Mouse (Mus musculus) embryonic facial prominence, embryonic 15.5 days (tissue): ENCODE data around the gene Extl1. TPM values are rescaled to one million over a fixed set of nuclear protein-coding genes. Genes with fewer than 3 reads are reported as not detected.
A peak's percentile ranks its signal among the peaks of the same experiment; 100 is the strongest.

Experiments
- ATAC-seq: fragments of 200-750 bp; cut with Nextera tagmentation; 2 replicates; pipeline ENCODE4 v1.8.0; 2017; ENCODE audit warnings: low read depth, moderate TSS enrichment; ENCODE audit not compliant: insufficient number of reproducible peaks, low FRiP score, low TSS enrichment
- H3K27ac ChIP-seq: fragments of 300-500 bp; sonication (generic); replicated peaks from 2 replicates; pipeline ENCODE4 v1.5.1; 2015; ENCODE audit warnings: mild to moderate bottlenecking, inconsistent platforms
- H3K27me3 ChIP-seq: fragments of 300-500 bp; sonication (generic); 2 replicates; pipeline ENCODE4 v1.6.1; 2015; ENCODE audit warnings: inconsistent platforms
- H3K36me3 ChIP-seq: fragments of 300-500 bp; sonication (generic); 2 replicates; pipeline ENCODE4 v1.6.1; 2015; ENCODE audit warnings: mild to moderate bottlenecking, inconsistent platforms
- H3K4me1 ChIP-seq: fragments of 300-500 bp; sonication (generic); 2 replicates; pipeline ENCODE4 v1.6.1; 2015; ENCODE audit warnings: inconsistent platforms
- H3K4me2 ChIP-seq: fragments of 300-500 bp; sonication (generic); replicated peaks from 2 replicates; pipeline ENCODE4 v1.6.1; 2015; ENCODE audit warnings: mild to moderate bottlenecking, inconsistent platforms
- H3K4me3 ChIP-seq: fragments of 300-500 bp; sonication (generic); replicated peaks from 2 replicates; pipeline ENCODE4 v1.5.1; 2015; ENCODE audit warnings: mild to moderate bottlenecking, inconsistent platforms
- H3K9ac ChIP-seq: fragments of 300-500 bp; sonication (generic); 2 replicates; pipeline ENCODE4 v1.6.1; 2015; ENCODE audit warnings: inconsistent platforms
- H3K9me3 ChIP-seq: fragments of 300-500 bp; sonication (generic); replicated peaks from 2 replicates; pipeline ENCODE4 v1.6.1; 2016; ENCODE audit warnings: inconsistent platforms
- WGBS: fragments of 180-500 bp; shearing (Covaris S2); methylation state at CpG from one replicate; pipeline ENCODE4 v1.1.7; 2015; 5-methylcytosine and 5-hydroxymethylcytosine counted together
- polyA plus RNA-seq: library from polyadenylated mRNA; unstranded; fragments of >200 nt; fragmentation: Nextera tagmentation; extraction: Ambion mirVana; gene quantifications from 2 replicates; pipeline ENCODE4 v1.2.1, GENCODE M21; 2015

The Extl1 gene
- polyA plus RNA-seq, 1 experiment from 2014 or later = 4.5 TPM

- 0 out of 2 replicates have a peak, but pooled peaks cover 4% of the 10 kb centered on the region for H3K36me3 ChIP-seq
- ATAC-seq = no peak
- H3K4me3 ChIP-seq = no peak overlapping the region
- peaks cover 28% of the 10 kb centered on the region for H3K4me1 ChIP-seq
- H3K9me3 ChIP-seq = no peaks in the 10 kb centered on the region
- H3K4me2 ChIP-seq = no peak overlapping the region
- H3K27ac ChIP-seq = no peak overlapping the region
- no peak overlapping the region for H3K9ac ChIP-seq
- WGBS = 75% methylated on average over 16 of the region's 16 CpGs
- H3K27me3 ChIP-seq = no peaks in the 10 kb centered on the region
Observed at GRCm38 (mm10) chr4:134402571-134403262, 19.1 kb upstream of the Extl1 start.

GRCm38 (mm10) chr4:134401856-134402570 is 18.4 kb upstream of the Extl1 start:
- H3K4me3 ChIP-seq = peak overlapping the region; percentile 39; the same call in 1 of the 2 replicates

GRCm38 (mm10) chr4:134401181-134401661 is 17.6 kb upstream of the Extl1 start:
- 0 out of 2 replicates have a peak, but pooled peaks cover 4% of the 10 kb centered on the region for H3K36me3 ChIP-seq
- WGBS = 3% methylated on average over 19 of the region's 19 CpGs
- 0 out of 2 replicates have a peak overlapping the region, but pooled peaks have one; percentile 3 for H3K9ac ChIP-seq
- H3K27ac ChIP-seq = peak overlapping the region; percentile 58
- ATAC-seq = peak; percentile 82
- H3K9me3 ChIP-seq = no peaks in the 10 kb centered on the region
- peak overlapping the region; percentile 82 for H3K4me2 ChIP-seq
- peaks cover 36% of the 10 kb centered on the region for H3K4me1 ChIP-seq
- no peaks in the 10 kb centered on the region for H3K27me3 ChIP-seq
- H3K4me3 ChIP-seq = peak overlapping the region; percentile 39

More at GRCm38 (mm10) chr4:134401856-134402570, 18.4 kb upstream of the Extl1 start:
- Histone ChIP-seq H3K36me3 (0 out of 2 replicates have a peak, but pooled peaks cover 4% of the 10 kb centered on the region), H3K27me3 (no peaks in the 10 kb centered on the region), H3K9ac (no peak overlapping the region), H3K4me1 (peaks cover 35% of the 10 kb centered on the region), H3K9me3 (no peaks in the 10 kb centered on the region), H3K4me2 (peak overlapping the region; percentile 82), H3K27ac (peak overlapping the region; percentile 58)
- WGBS = 51% methylated on average over 16 of the region's 16 CpGs
- ATAC-seq = peak; percentile 49; the same call in 1 of the 2 replicates

- no peak overlapping the region for H3K4me2 ChIP-seq
- H3K4me3 ChIP-seq = no peak overlapping the region
- 29% methylated on average over 5 of the region's 5 CpGs for WGBS
- H3K9ac ChIP-seq = no peak overlapping the region
- no peaks in the 10 kb centered on the region for H3K9me3 ChIP-seq
- no peaks in the 10 kb centered on the region for H3K27me3 ChIP-seq
- ATAC-seq = no peak
- no peak overlapping the region for H3K27ac ChIP-seq
- peaks cover 36% of the 10 kb centered on the region for H3K4me1 ChIP-seq
- H3K36me3 ChIP-seq = no peaks in the 10 kb centered on the region
Observed at GRCm38 (mm10) chr4:134400206-134400605, 16.6 kb upstream of the Extl1 start.

GRCm38 (mm10) chr4:134397732-134398131 is 14.1 kb upstream of the Extl1 start:
- H3K36me3 ChIP-seq = no peaks in the 10 kb centered on the region
- H3K27me3 ChIP-seq = no peaks in the 10 kb centered on the region
- no peak for ATAC-seq
- peak overlapping the region; percentile 86 for H3K27ac ChIP-seq
- peak overlapping the region; percentile 1; the same call in 1 of the 2 replicates for H3K9ac ChIP-seq
- H3K9me3 ChIP-seq = no peaks in the 10 kb centered on the region
- 78% methylated on average over 9 of the region's 9 CpGs for WGBS
- H3K4me3 ChIP-seq = peak overlapping the region; percentile 51; the same call in 1 of the 2 replicates
- peak overlapping the region; percentile 73 for H3K4me2 ChIP-seq
- peaks cover 29% of the 10 kb centered on the region for H3K4me1 ChIP-seq

GRCm38 (mm10) chr4:134397121-134397520 is 13.5 kb upstream of the Extl1 start:
- Histone ChIP-seq H3K36me3 (no peaks in the 10 kb centered on the region), H3K4me2 (peak overlapping the region; percentile 73), H3K4me1 (peaks cover 28% of the 10 kb centered on the region), H3K9ac (peak overlapping the region; percentile 1; the same call in 1 of the 2 replicates), H3K27ac (peak overlapping the region; percentile 86), H3K9me3 (no peaks in the 10 kb centered on the region), H3K4me3 (peak overlapping the region; percentile 51), H3K27me3 (no peaks in the 10 kb centered on the region)
- no peak for ATAC-seq
- WGBS = 5% methylated on average over 7 of the region's 7 CpGs

- WGBS = under 1% methylated on average over 31 of the region's 31 CpGs
- no peaks in the 10 kb centered on the region for H3K36me3 ChIP-seq
- peak within 1 kb of the TSS; percentile 73 for H3K4me2 ChIP-seq
- peak; percentile 98 for ATAC-seq
- no peaks in the 10 kb centered on the region for H3K9me3 ChIP-seq
- H3K4me1 ChIP-seq = peaks cover 19% of the 10 kb centered on the region
- peak within 1 kb of the TSS; percentile 86 for H3K27ac ChIP-seq
- peak within 1 kb of the TSS; percentile 45 for H3K9ac ChIP-seq
- peak within 1 kb of the TSS; percentile 51 for H3K4me3 ChIP-seq
- H3K27me3 ChIP-seq = no peaks in the 10 kb centered on the region
Observed at GRCm38 (mm10) chr4:134395977-134396825, 12.6 kb upstream of the Extl1 start, which contains the start of gene Pafah2. TSS of gene Pafah2 (plus strand) at chr4:134396320.

- ATAC-seq = no peak
- no peaks in the 10 kb centered on the region for H3K9me3 ChIP-seq
- H3K27me3 ChIP-seq = no peaks in the 10 kb centered on the region
- no peak overlapping the region for H3K9ac ChIP-seq
- WGBS = 94% methylated on average over 7 of the region's 7 CpGs
- H3K36me3 ChIP-seq = no peaks in the 10 kb centered on the region
- H3K27ac ChIP-seq = no peak overlapping the region
- no peak overlapping the region for H3K4me3 ChIP-seq
- peaks cover 12% of the 10 kb centered on the region; the same call in 1 of the 2 replicates for H3K4me1 ChIP-seq
- no peak overlapping the region for H3K4me2 ChIP-seq
Observed at GRCm38 (mm10) chr4:134395142-134395541, 11.5 kb upstream of the Extl1 start.

GRCm38 (mm10) chr4:134393026-134393425 is 9.4 kb upstream of the Extl1 start:
- WGBS = 28% methylated on average over 12 of the region's 12 CpGs
- Histone ChIP-seq H3K27me3 (no peaks in the 10 kb centered on the region), H3K4me3 (no peak overlapping the region), H3K4me2 (no peak overlapping the region), H3K9ac (no peak overlapping the region), H3K36me3 (no peaks in the 10 kb centered on the region), H3K27ac (no peak overlapping the region), H3K4me1 (peaks cover 12% of the 10 kb centered on the region; the same call in 1 of the 2 replicates), H3K9me3 (no peaks in the 10 kb centered on the region)
- ATAC-seq = no peak

GRCm38 (mm10) chr4:134392595-134392994 is 8.9 kb upstream of the Extl1 start:
- WGBS = 25% methylated on average over 8 of the region's 8 CpGs
- H3K27ac ChIP-seq = no peak overlapping the region
- no peaks in the 10 kb centered on the region for H3K27me3 ChIP-seq
- H3K36me3 ChIP-seq = no peaks in the 10 kb centered on the region
- H3K9ac ChIP-seq = no peak overlapping the region
- H3K4me3 ChIP-seq = no peak overlapping the region
- H3K4me1 ChIP-seq = peaks cover 9% of the 10 kb centered on the region; the same call in 1 of the 2 replicates
- H3K4me2 ChIP-seq = no peak overlapping the region
- no peaks in the 10 kb centered on the region for H3K9me3 ChIP-seq
- ATAC-seq = no peak
